Mouse (Mus musculus) stomach, postnatal 0 days (tissue): ENCODE data around the gene Fut1.

ENCODE experiments used
- CTCF ChIP-seq: IDR thresholded peaks from 2 replicates; pipeline ENCODE4 v1.5.1; 2016; ENCODE audit warnings: antibody characterized with exemption, low read depth, mild to moderate bottlenecking, moderate library complexity
- EP300 ChIP-seq: optimal IDR thresholded peaks from 2 replicates; pipeline ENCODE3; 2016; ENCODE audit warnings: antibody characterized with exemption

- no peak for TF ChIP-seq EP300
- TF ChIP-seq CTCF = no peak
Observed at GRCm38 (mm10) chr7:45571966-45572365, 45.1 kb upstream of the Fut1 start.
